Mouse (Mus musculus) lung, embryonic 14.5 days (tissue): ENCODE measurements around the gene Wdfy4. TPM values are rescaled to one million over a fixed set of nuclear protein-coding genes. Genes with fewer than 3 reads are reported as not detected.

Experiments
- ATAC-seq: fragments of 200-750 bp; cut with Nextera tagmentation; 2 replicates; pipeline ENCODE4 v1.8.0; 2017; ENCODE audit warnings: mild to moderate bottlenecking, moderate TSS enrichment, moderate library complexity; ENCODE audit not compliant: insufficient read depth
- DNase-seq: peaks from one replicate; pipeline ENCODE4 v3.0.0-alpha.2; 2015
- H3K27ac ChIP-seq: fragments of 300-500 bp; sonication (generic); 2 replicates; pipeline ENCODE4 v1.5.1; 2014; ENCODE audit warnings: low read depth, mild to moderate bottlenecking, moderate library complexity
- H3K27me3 ChIP-seq: fragments of 300-500 bp; sonication (generic); 2 replicates; pipeline ENCODE4 v1.6.1; 2014; ENCODE audit warnings: low read length, control low read depth; ENCODE audit not compliant: insufficient read depth
- H3K36me3 ChIP-seq: fragments of 300-500 bp; sonication (generic); 2 replicates; pipeline ENCODE4 v1.6.1; 2014; ENCODE audit warnings: control low read depth; ENCODE audit not compliant: insufficient read depth
- H3K4me1 ChIP-seq: fragments of 300-500 bp; sonication (generic); 2 replicates; pipeline ENCODE4 v1.6.1; 2014; ENCODE audit warnings: antibody characterized with exemption, control low read depth; ENCODE audit not compliant: insufficient read depth
- H3K4me2 ChIP-seq: fragments of 300-500 bp; sonication (generic); 2 replicates; pipeline ENCODE4 v1.6.1; 2014; ENCODE audit warnings: mild to moderate bottlenecking
- H3K4me3 ChIP-seq: fragments of 300-500 bp; sonication (generic); 2 replicates; pipeline ENCODE4 v1.5.1; 2014; ENCODE audit warnings: low read depth, low read length
- H3K9ac ChIP-seq: fragments of 300-500 bp; sonication (generic); 2 replicates; pipeline ENCODE4 v1.6.1; 2014
- H3K9me3 ChIP-seq: fragments of 300-500 bp; sonication (generic); 2 replicates; pipeline ENCODE4 v1.6.1; 2016; ENCODE audit warnings: low read depth, low read length, control low read depth
- CTCF ChIP-seq: IDR thresholded peaks from 2 replicates; pipeline ENCODE4 v1.5.1; 2016; ENCODE audit warnings: antibody characterized with exemption, low read depth
- WGBS: fragments of 180-500 bp; shearing (Covaris S2); extraction: QIAGEN DNeasy Blood & Tissue Kit; methylation state at CpG from one replicate; pipeline ENCODE4 v1.1.7; 2014; 5-methylcytosine and 5-hydroxymethylcytosine counted together
- polyA plus RNA-seq: library from polyadenylated mRNA; unstranded; fragments of >200 nt; fragmentation: Nextera tagmentation; extraction: Ambion mirVana; gene quantifications from 2 replicates; pipeline ENCODE4 v1.2.1, GENCODE M21; 2014

Wdfy4 gene
- polyA plus RNA-seq, 1 experiment from 2014 or later: 0.57 TPM

GRCm38 (mm10) chr14:33162238-33162637 lies 23.1 kb downstream of the Wdfy4 start:
- WGBS: 77% methylated on average over 5 of the region's 5 CpGs
- no peak for TF ChIP-seq CTCF
- H3K4me2 ChIP-seq: no peak overlapping the region
- H3K27ac ChIP-seq: no peak overlapping the region
- H3K4me3 ChIP-seq: no peak overlapping the region
- no peak for DNase-seq
- no peaks in the 10 kb centered on the region for H3K36me3 ChIP-seq
- no peaks in the 10 kb centered on the region for H3K27me3 ChIP-seq
- H3K9ac ChIP-seq: no peak overlapping the region
- H3K4me1 ChIP-seq: no peaks in the 10 kb centered on the region
- no peak for ATAC-seq
- H3K9me3 ChIP-seq: no peaks in the 10 kb centered on the region

- no peak for DNase-seq
- WGBS: 59% methylated on average over 3 of the region's 3 CpGs
- ATAC-seq: no peak
Measured at GRCm38 (mm10) chr14:33158268-33158667, 27.0 kb downstream of the Wdfy4 start.

GRCm38 (mm10) chr14:33152941-33153340 lies 32.4 kb downstream of the Wdfy4 start:
- Histone ChIP-seq H3K9me3 (no peaks in the 10 kb centered on the region), H3K9ac (no peak overlapping the region), H3K4me2 (no peak overlapping the region), H3K36me3 (no peaks in the 10 kb centered on the region), H3K27ac (no peak overlapping the region), H3K4me3 (no peak overlapping the region), H3K4me1 (no peaks in the 10 kb centered on the region), H3K27me3 (no peaks in the 10 kb centered on the region)
- 32% methylated on average over 1 of the region's 1 CpGs for WGBS
- no peak for TF ChIP-seq CTCF
- ATAC-seq (no peak), DNase-seq (peak; percentile 4)

More at GRCm38 (mm10) chr14:33158268-33158667, 27.0 kb downstream of the Wdfy4 start:
- no peaks in the 10 kb centered on the region for H3K9me3 ChIP-seq
- no peak for TF ChIP-seq CTCF
- H3K4me3 ChIP-seq: no peak overlapping the region
- no peak overlapping the region for H3K27ac ChIP-seq
- no peaks in the 10 kb centered on the region for H3K27me3 ChIP-seq
- H3K36me3 ChIP-seq: no peaks in the 10 kb centered on the region
- no peak overlapping the region for H3K9ac ChIP-seq
- H3K4me1 ChIP-seq: no peaks in the 10 kb centered on the region
- no peak overlapping the region for H3K4me2 ChIP-seq

GRCm38 (mm10) chr14:33146287-33146686 lies 39.0 kb downstream of the Wdfy4 start:
- no peak overlapping the region for H3K4me3 ChIP-seq
- WGBS: 20% methylated on average over 2 of the region's 2 CpGs
- peak; percentile 48 for DNase-seq
- H3K27ac ChIP-seq: no peak overlapping the region
- no peak overlapping the region for H3K4me2 ChIP-seq
- no peaks in the 10 kb centered on the region for H3K9me3 ChIP-seq
- TF ChIP-seq CTCF: peak; percentile 53
- no peaks in the 10 kb centered on the region for H3K36me3 ChIP-seq
- no peak overlapping the region for H3K9ac ChIP-seq
- H3K4me1 ChIP-seq: no peaks in the 10 kb centered on the region
- ATAC-seq: no peak
- H3K27me3 ChIP-seq: no peaks in the 10 kb centered on the region

- DNase-seq (no peak), ATAC-seq (no peak)
- Histone ChIP-seq H3K4me1 (no peaks in the 10 kb centered on the region), H3K9ac (no peak overlapping the region), H3K4me2 (no peak overlapping the region), H3K27ac (no peak overlapping the region), H3K27me3 (no peaks in the 10 kb centered on the region), H3K4me3 (no peak overlapping the region), H3K9me3 (no peaks in the 10 kb centered on the region), H3K36me3 (no peaks in the 10 kb centered on the region)
- TF ChIP-seq CTCF: no peak
- 76% methylated on average over 9 of the region's 9 CpGs for WGBS
Measured at GRCm38 (mm10) chr14:33136843-33137242, 48.5 kb downstream of the Wdfy4 start.

GRCm38 (mm10) chr14:33135170-33135569 lies 50.1 kb downstream of the Wdfy4 start:
- H3K27me3 ChIP-seq: no peaks in the 10 kb centered on the region
- no peak for ATAC-seq
- H3K36me3 ChIP-seq: no peaks in the 10 kb centered on the region
- H3K4me1 ChIP-seq: no peaks in the 10 kb centered on the region
- DNase-seq: no peak
- TF ChIP-seq CTCF: no peak
- WGBS: 85% methylated on average over 6 of the region's 6 CpGs
- H3K9me3 ChIP-seq: no peaks in the 10 kb centered on the region
- H3K9ac ChIP-seq: no peak overlapping the region
- H3K27ac ChIP-seq: no peak overlapping the region
- H3K4me2 ChIP-seq: no peak overlapping the region
- H3K4me3 ChIP-seq: no peak overlapping the region

GRCm38 (mm10) chr14:33131044-33131758 lies 54.1 kb downstream of the Wdfy4 start:
- ATAC-seq (no peak), DNase-seq (no peak)
- H3K4me2 ChIP-seq: no peak overlapping the region
- no peaks in the 10 kb centered on the region for H3K9me3 ChIP-seq
- WGBS: 68% methylated on average over 7 of the region's 7 CpGs
- H3K36me3 ChIP-seq: no peaks in the 10 kb centered on the region
- H3K4me1 ChIP-seq: no peaks in the 10 kb centered on the region
- no peak overlapping the region for H3K27ac ChIP-seq
- no peaks in the 10 kb centered on the region for H3K27me3 ChIP-seq
- no peak for TF ChIP-seq CTCF
- no peak overlapping the region for H3K9ac ChIP-seq
- H3K4me3 ChIP-seq: no peak overlapping the region
